Mouse (Mus musculus) brain, embryonic 14.5 days (tissue): ENCODE measurements at regions not wholly inside any gene's neighbourhood (a gene's known extent, or its start where the extent isn't known, plus 50 kb on each side); places are given as distances from the start of the nearest gene placed in this dataset.

Experiments used
- CTCF ChIP-seq: fragments of 200-500 bp; IDR thresholded peaks from 2 replicates; pipeline ENCODE4 v1.5.1; 2012; ENCODE audit warnings: inconsistent platforms, mild to moderate bottlenecking, moderate library complexity, borderline replicate concordance; ENCODE audit not compliant: insufficient read depth, insufficient read length; ENCODE audit errors: extremely low read depth
- POLR2A ChIP-seq: fragments of 200-500 bp; IDR thresholded peaks from 2 replicates; pipeline ENCODE4 v1.6.1; 2012; ENCODE audit warnings: mild to moderate bottlenecking, inconsistent platforms, borderline replicate concordance; ENCODE audit not compliant: poor library complexity, insufficient read depth, insufficient read length, severe bottlenecking; ENCODE audit errors: extremely low read depth

- TF ChIP-seq CTCF, result no peak
- TF ChIP-seq POLR2A, result no peak
Observed at GRCm38 (mm10) chr17:85757647-85758046, 69.6 kb upstream of the Six2 start.
